Mouse (Mus musculus) ES-E14 (cell line): ENCODE measurements around the gene Erv3.

Experiments
- HCFC1 ChIP-seq: IDR thresholded peaks from 2 replicates; pipeline ENCODE4 v1.6.1; 2012; ENCODE audit warnings: low read length, inconsistent platforms, borderline replicate concordance; ENCODE audit not compliant: insufficient read depth
- MAFK ChIP-seq: IDR thresholded peaks from 2 replicates; pipeline ENCODE4 v1.6.1; 2014; ENCODE audit warnings: mild to moderate bottlenecking, low read depth, low read length, inconsistent platforms; ENCODE audit not compliant: insufficient read depth
- ZC3H11A ChIP-seq: IDR thresholded peaks from 2 replicates; pipeline ENCODE4 v1.6.1; 2012; ENCODE audit warnings: low read depth, mild to moderate bottlenecking, inconsistent platforms, low read length, borderline replicate concordance
- ZNF384 ChIP-seq: IDR thresholded peaks from 2 replicates; pipeline ENCODE4 v1.6.1; 2012; ENCODE audit warnings: low read depth, low read length, inconsistent platforms

DNA sequence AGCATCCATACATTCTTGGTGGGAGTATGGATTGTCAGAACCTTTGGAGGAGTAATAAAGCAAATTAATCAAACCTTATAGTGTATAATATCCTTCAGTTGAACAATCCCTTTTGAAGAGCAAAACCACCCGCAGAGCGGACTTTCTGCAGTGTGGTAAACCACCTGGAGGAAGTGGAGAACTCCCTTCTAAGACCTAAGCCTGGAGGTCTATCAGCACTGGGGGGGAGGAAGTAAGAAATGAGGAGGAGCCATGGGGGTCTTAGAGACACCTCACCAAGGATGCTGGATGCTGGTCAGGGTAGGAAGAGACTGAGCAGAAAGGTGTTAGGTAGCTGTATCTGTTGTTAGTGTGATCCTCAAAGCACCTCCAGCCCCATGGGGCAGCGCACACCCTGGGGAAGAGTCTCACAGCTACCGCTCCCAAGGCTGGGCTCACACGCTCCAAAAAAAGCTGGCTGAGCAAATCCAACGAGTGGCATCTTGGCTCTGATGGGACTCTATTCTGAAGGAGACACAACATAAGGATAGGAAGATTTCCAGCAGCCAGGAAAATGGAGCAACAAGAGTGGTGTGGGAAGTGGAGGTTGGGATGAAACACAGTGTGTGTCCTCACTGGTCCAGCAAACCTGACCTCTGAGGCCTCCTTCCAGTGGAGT, 27.1 kb upstream of the Erv3 start:
- TF ChIP-seq HCFC1 (no peak), ZC3H11A (no peak), MAFK (no peak), ZNF384 (no peak)
